Mouse (Mus musculus): ENCODE data around the gene Gls.

DNA sequence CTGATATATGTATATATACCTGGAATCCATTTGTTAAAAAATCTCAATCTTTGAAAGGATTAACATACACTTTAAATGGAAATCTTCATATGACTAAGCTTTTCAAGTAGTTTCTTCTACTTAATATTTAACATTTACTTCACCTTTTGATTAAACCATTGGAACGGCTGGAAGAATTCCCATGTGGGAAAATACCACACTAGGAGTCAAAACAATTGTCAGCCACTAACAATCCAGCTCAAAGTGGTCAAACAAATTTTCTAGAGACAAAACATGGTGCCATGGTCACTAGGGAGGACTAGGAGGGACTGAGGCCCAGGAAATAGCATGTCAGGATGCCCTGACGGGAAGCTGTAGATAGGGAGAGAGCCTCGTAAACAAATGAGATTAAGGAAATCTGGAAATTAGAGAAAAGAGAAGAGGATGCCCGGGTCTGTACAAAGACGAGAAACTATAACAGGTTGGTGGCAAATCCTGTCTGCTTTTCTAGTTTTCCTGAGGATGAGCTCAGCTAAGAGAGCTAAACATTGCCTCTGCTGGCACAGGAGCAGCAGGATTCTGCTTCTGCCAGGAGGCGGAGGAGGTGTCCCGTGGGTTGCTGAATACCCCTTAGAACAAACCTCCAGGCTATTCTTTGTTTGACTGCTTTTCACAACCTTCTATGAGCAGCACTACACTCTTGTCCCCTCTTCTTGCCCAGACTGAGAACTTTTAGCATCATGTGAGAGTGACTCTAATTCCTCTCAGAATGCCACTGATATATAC lies 47.0 kb upstream of the Gls start:
- TF ChIP-seq HCFC1 (IDR thresholded peaks at IDR 0.05; ENCODE audit: borderline replicate concordance, insufficient read depth, low read length) (no peak), ZNF384 (IDR thresholded peaks at IDR 0.05; ENCODE audit: low read depth, low read length) (no peak), CHD2 (IDR thresholded peaks at IDR 0.05; ENCODE audit: low read depth, low read length) (no peak), ZC3H11A (IDR thresholded peaks at IDR 0.05; ENCODE audit: borderline replicate concordance, low read depth, low read length) (no peak)
